Mouse (Mus musculus): Measurements from ENCODE around the gene 1700056E22Rik. TPM values are rescaled to one million over a fixed set of nuclear protein-coding genes. Genes with fewer than 3 reads are reported as not detected.

1700056E22Rik gene
- total RNA-seq, 2 experiments from 2014 or later: 1.4 to 2.1 TPM

DNA sequence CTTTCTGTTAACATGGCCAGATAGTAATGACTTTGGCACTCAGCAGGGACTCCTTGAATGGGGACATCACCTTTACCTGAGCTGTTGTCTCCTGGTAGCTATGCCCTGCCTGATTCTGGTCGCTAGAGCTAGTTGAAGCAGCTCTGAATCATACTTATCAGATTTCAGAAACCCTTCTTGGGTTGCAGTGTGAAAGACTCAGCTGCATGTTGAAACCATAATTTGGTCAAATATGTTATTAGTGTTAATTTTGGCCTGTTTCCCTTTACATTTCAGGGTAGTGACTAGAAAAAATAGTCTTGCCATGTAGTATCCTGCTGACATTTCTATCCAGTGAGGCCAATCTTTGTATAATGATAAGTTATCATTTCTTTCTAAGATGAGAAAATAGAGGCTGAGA lies 17.2 kb upstream of the 1700056E22Rik start:
- DNase-seq: no peak

DNA sequence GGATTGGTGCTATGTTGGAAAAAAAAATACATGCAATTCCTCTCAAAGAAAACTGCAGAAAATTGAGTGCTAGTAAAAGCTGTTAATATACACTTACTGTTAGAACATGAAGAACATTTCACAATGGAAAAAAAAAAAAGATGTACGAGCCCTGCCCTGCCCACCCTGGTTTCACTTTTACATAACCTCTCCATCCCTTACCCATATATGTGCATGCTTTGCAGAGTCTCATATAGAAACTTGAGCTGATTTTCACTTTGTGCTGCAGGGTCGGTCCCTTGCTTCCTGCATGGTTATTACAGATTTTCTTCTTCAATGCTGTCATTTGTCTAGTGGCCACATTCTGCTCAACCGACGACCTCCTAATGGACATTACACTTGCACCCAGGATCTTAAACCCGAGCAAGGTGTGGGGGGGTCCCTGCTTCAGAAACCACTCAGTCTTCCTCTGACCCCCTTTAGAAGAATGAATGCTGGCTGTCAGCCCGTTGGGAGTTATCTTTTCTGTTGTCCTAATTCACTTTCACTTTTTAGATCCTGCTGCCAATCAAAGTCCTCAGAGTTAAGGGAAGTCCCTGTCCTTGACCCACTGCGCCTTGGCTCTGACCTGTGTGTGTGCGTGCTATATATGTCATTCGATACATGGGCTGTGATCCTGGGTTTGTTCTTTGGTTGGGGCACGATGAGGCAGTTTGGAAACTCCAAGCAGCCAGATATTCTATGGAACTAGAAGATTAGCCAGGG lies 14.7 kb upstream of the 1700056E22Rik start:
- DNase-seq: no peak

DNA sequence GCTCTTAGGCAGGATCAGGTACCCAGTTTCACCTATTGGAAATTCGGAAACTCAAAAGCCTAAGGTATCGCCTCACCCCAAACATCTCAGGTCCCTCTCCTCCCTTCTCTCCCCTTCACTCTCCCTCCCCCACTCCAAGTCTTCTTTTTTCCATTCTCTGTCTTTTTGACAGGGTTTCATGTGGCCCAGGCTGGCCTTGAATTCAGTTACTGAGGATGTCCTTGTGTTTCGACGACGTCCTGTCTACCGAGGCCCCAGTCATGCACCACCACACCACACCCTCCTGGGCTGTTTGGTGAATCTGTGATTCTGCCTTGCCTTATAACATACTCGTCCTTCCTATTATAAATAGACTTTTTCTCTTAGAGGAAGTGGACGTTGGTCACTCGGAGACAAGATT lies 13.7 kb upstream of the 1700056E22Rik start:
- DNase-seq: no peak

DNA sequence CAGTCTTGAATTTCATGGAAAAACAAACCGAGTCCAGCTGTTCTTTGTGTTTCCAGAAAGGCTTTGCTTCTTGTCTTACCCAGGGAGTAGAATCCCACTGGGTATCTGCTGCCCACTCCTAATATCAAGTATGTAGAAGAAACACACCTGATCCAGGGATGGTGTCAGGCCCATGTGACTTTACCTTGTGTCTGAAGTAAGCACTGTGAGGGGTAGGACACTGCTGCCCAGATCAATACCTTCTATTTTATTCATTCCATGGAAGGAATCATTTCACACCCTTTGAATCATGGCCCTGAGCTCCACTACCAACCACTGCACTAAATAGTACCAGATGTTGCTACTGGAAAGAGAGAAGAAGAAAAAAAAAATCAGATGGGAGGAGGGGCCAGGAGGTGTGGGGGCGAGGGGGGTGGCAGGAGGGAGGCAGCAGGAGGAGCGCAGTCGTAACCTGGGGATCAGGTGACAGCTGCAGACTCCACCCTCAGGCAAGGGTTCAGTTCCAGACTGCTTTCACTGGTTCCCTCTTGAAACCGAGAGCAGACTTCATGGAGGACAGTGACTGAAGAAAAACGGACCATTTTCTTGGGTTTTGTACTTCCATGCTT lies 12.1 kb upstream of the 1700056E22Rik start:
- no peak for DNase-seq

DNA sequence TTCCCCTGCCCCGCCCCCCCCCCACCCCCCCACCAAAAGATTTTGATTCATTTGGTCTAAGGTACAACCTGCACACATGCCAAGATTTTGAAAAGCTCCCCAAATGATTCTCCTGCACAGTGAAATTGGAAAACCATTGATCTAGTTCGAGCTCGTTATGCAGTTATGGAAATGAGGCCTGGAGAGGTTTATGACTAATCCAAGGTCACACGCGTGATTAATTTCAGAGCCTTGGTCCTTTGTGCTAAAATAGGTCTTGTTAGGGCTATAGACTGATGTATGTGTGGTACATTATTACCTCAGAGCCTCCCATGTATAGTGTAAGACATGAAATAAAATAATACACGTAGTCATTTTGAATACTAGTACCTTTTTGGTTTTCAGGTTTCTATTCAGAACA lies 9.3 kb upstream of the 1700056E22Rik start:
- no peak for DNase-seq

DNA sequence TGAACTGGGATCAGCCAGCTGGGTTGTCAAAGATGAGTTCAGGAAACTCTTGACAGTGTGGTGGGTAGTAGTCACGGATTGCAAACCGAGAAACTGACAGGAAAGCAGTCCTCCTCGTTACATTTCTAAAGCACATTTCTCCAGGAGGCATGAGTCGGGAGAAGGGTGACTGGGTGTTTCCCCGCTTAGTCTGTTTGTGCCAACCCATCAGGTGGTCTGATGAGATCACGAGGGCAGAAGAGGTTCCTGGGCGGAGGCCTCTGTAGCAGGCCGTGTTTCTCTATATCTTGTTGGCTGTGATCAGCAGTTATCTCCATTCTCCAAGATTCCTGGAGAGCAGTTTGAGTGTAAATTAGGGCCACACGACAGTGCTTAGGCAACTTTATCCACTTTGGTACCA lies 8.6 kb upstream of the 1700056E22Rik start:
- DNase-seq: no peak

DNA sequence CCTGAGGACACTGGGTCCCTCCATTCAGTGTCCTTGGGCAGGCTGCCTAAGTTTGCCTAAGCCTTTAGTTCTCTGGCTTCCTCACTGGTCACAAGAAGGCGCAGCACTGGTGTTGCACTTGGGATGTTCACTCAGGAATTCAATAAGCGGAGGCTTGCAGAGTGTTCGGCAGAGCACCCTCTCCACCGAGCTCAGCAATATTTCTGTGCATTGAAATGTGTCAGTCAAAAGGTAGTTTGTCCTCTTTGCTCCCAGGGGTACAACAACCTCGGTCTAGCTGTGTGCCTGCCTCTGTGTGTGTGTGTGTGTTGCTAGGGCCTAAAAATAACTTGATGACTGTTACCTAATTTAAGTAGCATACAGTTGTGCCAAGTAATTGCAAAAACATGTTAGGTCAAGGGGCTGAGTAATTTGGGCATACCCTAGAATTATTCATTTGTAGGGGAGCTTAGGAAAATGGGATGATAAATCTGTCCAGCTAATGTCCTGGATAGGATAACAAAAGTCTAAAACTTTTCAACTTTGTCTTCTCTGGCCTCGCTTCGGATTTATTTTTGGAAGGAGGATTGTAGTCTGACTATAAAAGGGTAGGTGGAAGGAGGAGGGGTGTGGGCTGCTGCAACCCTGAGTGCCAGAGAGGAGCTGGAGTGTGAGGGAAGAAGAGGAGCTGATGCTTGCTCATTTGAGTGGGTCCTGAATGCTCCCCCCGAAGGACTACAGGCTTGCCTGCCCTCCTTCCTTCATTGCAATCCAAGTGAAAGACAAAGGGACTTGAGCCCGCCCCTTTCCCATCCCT lies 7.9 kb upstream of the 1700056E22Rik start:
- DNase-seq: peak; percentile 63

DNA sequence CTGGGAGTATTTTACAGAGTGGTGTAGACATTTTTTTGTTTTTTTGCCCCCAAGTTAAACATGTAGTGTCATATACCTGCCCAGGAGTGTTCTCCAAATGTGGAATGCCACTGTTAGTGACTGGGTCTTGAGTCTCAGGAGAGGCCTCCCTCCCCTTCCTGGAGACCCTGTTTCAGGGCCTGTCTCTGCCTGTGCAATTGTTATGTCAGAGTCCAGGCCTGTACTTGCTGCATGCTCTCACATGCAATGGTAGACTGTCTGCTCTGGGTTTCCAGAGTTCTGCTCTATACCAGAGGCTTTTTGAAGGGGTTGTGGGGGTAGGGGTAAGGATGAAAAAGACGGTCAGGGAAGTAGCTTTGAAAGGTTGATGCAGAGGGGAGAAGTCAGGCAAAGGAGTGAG lies 6.8 kb upstream of the 1700056E22Rik start:
- no peak for DNase-seq

DNA sequence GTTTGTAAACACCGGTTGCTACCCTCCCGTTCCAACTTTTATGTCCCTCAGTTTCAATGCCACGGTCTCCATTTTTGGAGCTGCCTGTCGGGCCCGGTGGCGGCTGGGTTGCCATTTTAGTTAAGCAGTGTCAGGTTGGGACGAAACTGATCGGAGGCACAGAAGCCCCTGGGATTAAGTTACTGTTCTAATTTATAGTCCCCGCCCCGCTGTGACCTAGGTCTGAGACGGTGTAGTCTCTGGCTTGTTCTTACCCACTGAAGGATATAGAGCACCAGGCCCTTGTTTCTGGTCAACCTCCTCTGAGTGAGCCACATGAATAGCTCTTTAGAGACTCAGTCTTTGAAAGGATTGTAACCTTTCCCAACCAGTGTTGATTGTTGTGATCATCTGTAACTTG lies 6.1 kb upstream of the 1700056E22Rik start:
- peak; percentile 39 for DNase-seq

DNA sequence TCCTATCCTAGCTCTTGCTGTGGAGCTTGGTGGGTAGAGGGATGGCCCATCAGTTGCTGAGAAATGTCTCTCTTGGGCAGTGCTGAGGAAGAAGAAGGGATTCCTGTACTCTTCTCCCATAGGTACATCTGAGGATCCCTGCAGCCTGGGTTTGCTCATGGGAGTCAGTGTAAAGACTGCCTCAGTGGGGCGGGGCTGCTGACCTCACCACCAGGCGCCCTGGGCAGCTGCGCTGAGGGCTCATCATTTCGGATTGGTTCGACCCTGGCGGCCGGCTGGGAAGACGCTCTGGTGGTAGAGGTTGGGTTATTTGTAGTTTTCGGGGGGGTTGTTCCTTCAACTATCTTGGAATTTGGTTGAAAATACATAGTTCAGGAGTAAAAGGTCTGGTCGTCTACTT lies 5.2 kb upstream of the 1700056E22Rik start:
- no peak for DNase-seq

DNA sequence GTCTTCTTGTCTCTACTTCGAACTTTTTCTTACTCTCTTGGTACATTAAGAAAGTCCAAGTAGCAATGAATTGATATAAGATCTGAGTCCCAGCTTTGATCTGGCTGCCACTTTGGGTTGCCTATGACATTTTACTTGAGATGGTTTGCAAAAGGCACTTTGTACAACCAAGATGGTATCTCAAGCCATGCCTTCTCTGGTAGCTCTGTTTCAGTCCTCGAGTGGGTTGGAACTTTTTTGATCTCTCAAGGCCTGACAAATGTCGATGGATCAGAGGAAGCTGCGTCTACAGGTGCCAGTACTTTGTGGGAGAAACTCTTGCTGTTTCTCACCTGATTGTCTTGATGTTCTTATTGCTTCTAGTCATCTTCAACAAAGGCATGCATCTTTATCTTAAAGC lies 3.7 kb upstream of the 1700056E22Rik start:
- no peak for DNase-seq

DNA sequence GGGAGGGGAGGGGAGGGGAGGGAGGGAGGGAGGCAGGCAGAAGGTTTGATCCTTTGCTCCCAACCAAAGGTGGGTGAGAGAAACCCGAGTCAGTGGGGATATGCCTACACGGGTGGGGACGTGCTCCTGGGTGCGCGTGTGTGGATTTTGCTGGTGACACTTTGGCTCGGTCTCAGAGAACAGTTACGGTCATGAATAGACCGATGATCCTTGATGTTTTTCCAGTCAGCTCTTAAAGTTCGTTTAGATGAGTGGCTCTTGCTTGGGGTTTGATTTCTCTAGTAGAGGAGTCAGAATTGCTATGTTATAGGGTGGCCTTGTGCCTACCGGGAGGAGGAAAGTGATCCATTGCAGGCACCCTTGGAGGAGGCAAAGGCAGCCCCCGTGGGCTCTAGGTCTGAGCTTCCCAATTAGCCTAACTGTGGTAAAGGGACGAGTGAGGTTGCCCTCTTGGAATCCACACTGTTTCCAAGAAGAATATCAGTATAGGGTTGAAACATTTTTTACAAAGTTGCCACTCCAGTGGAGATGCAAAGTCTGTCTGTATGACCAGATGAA lies 1.3 kb upstream of the 1700056E22Rik start:
- no peak for DNase-seq

DNA sequence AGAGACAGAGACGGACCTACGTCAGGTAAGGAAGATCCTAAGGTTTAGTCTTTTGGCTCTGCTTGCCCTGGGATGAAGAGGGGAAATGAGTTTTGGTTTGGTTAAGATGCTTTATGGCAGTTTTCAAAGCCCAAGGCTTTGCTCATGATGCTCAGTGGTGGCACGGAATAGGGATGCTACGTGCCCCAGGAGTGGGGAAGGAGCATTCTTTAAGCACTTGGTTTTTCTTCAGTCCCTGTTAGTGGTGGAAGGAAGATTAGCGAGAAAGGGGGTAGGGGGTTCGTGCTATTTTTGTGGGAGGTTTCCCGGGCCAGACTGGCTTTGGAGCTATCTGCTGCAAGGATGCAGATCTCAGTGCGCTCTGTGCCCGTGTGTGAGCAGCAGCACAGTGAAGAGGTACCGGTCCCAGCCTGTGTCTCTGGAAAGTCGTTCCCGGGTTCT lies 660 bp upstream of the 1700056E22Rik start:
- DNase-seq: peak; percentile 24

DNA sequence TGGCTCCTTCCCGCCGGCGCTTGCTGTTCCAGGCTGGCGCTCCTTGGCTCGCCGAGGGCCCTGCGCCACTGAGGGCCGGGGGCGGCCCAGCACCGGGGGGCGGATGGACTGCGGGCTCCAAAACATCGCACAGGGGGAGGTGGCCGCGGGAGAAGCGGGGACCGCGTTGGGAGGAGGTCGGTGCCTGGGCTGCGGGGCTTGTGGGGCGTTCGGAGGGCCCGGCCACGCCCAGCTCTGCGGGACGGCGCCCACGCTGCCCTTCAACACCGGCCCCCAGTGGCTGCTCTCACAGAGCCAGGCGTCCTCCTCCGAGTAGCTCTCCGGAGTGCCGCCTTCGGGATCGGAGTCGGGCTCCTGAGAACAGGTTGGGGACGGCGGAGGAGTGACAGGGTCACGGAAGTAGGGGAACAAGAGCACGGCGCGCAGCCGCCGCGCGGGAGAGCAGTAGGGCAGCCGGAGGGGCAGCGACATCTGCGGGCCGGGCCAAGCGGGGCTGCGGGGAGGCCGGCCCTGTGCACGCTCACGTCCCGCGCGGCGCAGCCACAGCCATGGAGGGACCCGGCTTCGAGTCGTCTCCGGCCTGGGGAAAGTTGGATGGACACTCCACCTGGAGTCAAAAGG lies 601 bp downstream of the 1700056E22Rik start:
- DNase-seq: peak; percentile 79

DNA sequence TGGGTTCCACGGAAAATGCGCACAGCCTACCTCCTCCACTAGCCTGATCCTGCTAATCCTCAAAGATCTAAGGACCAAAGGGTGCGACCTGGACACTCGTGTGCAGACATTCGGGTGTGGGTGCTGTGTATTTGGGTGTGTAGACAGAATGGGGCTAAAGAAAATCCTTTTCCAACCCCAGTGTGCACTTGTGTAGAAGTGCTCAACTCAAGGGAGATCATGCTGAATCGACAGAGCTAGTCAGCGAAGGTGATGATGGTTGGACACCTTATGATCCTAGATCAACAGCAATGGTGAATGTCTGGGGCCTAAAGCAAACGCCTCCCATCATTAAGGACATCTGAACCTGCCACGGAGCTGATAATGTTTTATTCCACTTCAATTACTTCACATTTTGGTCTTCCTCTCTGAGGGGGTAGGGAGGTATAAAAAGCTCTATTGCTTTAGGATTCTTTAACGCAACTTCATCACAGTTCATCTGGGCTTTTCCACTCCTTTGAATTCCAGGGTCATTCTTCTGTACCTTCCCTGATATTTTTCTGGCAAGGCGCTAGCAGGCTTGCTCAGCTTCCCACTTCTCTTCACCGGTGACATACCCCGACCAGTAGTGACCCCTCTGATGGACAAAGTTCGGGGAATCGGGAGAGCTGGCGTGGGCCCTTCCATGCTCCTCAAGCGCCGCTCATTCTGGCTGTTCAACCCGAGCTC lies 1.3 kb downstream of the 1700056E22Rik start:
- no peak for DNase-seq

DNA sequence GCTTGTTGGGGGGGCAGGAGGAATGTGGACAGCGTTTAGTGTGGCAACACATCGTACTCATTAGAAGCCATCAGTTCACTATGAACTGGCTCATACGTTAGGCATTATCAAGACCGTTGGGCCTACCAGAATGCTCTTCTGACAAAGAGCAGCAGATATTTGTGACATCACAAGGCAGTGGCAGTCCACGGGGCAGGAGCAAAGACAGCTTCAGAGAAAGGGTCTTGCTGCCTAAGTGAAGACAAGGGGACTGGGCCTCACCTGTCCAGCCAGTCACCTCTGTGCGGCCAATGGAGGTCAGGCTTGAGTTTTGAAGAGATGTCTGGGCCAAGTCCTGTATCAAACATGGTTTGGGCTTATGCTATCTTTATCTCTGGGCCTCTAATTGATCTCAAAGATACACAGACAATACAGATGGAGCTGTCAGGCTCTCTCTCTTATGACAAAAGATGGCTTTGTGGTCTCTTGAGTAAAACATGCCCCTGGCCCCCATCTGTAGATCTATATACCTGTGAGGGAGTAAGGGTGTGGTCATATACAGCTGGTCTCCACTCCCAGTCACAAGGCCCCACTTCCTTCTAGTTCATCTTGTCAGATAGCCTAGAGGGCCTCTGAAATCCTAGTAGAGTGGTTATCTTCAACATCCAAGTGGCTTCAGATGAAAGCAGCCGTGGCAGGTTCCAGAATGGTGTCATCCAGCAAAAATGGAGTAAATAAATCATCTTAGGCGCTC lies 3.9 kb downstream of the 1700056E22Rik start:
- DNase-seq: no peak

DNA sequence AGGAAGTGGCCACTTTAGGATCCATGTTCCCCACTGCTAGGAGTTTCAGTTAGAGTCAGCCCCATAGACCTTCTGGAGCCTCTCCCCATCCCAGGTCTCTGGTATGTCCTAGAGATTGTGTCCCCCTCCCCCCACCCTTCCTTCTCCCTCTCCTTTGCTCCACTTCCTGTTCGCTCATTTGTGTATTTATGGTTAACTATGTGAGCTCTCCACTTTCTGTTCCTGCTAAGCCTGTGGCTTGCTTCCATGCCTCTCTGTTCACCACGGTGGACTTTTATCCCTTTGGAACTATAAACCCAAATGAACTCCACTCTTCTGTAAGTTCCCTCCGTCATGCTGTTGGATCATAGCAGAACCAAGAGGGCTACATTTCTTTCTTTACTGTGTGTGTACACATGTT lies 7.1 kb downstream of the 1700056E22Rik start:
- DNase-seq: no peak

DNA sequence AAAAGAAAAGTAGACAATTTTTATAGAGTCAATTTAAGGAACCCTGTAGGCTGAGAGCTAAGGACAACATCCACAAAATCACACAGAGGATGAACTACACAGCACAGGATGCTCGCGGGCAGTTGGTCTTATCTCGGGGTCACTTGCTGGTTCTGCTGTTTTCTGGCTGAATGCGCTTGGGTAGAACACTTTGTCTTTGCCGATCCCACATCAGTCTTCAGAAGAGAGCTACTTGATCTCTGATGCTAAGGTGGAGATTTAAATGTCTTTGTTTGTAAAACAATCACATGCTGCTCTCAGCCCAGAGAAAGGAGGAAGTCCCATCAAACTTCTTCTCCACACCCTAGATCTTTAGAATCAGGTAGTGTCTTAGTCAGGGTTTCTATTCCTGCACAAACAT lies 9.0 kb downstream of the 1700056E22Rik start:
- DNase-seq: no peak

DNA sequence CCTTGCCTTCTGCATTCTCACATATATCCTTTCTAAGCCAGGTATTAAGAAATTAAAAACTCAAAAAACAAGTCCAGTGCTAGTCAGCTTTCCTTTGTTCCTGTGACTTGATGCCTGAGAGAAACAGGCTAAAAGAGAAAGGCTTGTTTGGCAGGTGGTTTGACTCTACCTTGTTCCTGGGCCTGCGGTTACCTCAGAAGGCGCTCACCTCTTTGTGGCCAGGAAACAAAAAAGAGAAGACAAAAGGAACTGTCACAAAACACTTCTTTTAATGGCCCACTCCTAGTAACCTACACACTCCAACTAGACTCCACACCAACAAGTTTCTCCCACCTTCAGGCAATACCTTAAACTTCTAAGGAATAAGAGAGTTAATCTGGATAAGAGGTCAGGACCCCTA lies 9.5 kb downstream of the 1700056E22Rik start:
- no peak for DNase-seq

DNA sequence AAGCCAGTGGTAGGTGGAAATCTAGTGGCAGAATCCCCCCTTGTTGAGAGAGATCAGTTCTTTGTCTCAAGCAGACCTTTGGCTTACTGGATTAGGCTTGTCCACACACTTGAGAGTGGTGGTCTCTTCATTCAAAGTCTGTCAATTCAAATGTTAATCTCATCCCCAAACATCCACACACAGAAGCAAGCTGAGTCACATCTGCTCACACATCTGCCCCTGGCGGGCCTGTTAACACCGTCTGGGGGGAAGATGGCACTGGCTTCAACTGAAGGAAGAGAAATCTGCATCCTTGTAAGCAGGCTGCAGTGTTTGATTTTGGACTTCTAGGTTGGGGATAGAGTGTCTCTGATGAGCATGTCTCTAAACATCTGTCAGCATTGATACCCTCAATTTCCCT lies 10.1 kb downstream of the 1700056E22Rik start:
- DNase-seq: no peak

DNA sequence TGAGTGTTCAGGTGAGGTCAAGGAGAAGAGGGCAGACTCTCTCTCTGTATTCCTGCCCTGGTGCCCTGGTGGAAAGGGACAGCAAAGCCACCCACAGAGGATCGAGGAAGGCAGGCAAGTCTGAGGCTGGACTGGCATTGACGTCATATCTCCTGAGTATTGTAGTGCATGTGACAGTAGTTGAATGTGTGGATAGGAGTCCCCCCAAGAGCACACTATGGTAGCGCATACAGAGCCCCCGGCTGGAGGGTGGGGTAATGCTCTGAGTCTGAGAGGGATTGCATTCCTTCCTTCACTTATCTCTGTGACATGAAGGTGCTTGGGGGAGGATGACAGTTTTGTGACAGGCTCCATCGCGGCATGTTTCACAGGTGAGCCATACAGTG lies 14.4 kb downstream of the 1700056E22Rik start:
- DNase-seq: no peak

All from gastrocnemius, postnatal 10 days (tissue).